Mouse (Mus musculus) intestine, embryonic 14.5 days (tissue): ENCODE data around the gene 4931406C07Rik. TPM values are rescaled to one million over a fixed set of nuclear protein-coding genes. Genes with fewer than 3 reads are reported as not detected.
A peak's percentile ranks its signal among the peaks of the same experiment; 100 is the strongest.
"Not testable (repeated sequence)": the region's sequence is repeated elsewhere in the genome, so short reads cannot be mapped to it uniquely, and the experiment has no call there.

Experiments
- ATAC-seq: fragments of 200-750 bp; cut with Nextera tagmentation; replicated peaks from 2 replicates; pipeline ENCODE4 v1.8.0; 2017; ENCODE audit warnings: low read depth, moderate number of reproducible peaks, moderate TSS enrichment, moderate library complexity; ENCODE audit not compliant: low FRiP score, low TSS enrichment
- DNase-seq: peaks from one replicate; pipeline ENCODE4 v3.0.0-alpha.2; 2018; ENCODE audit warnings: low spot score
- H3K27ac ChIP-seq: fragments of 300-500 bp; sonication (generic); 2 replicates; pipeline ENCODE4 v1.5.1; 2014; ENCODE audit warnings: low read depth, mild to moderate bottlenecking, control low read depth
- H3K27me3 ChIP-seq: fragments of 300-500 bp; sonication (generic); replicated peaks from 2 replicates; pipeline ENCODE4 v1.6.1; 2014; ENCODE audit warnings: low read length, control low read depth; ENCODE audit not compliant: control insufficient read depth, insufficient read depth
- H3K36me3 ChIP-seq: fragments of 300-500 bp; sonication (generic); 2 replicates; pipeline ENCODE4 v1.6.1; 2014; ENCODE audit warnings: low read length, control low read depth; ENCODE audit not compliant: control insufficient read depth, insufficient read depth
- H3K4me1 ChIP-seq: fragments of 300-500 bp; sonication (generic); replicated peaks from 2 replicates; pipeline ENCODE4 v1.6.1; 2014; ENCODE audit warnings: low read length, control low read depth, mixed read lengths; ENCODE audit not compliant: control insufficient read depth, insufficient read depth
- H3K4me2 ChIP-seq: fragments of 300-500 bp; sonication (generic); 2 replicates; pipeline ENCODE4 v1.6.1; 2014; ENCODE audit warnings: low read length
- H3K4me3 ChIP-seq: fragments of 300-500 bp; sonication (generic); 2 replicates; pipeline ENCODE4 v1.5.1; 2014; ENCODE audit warnings: low read depth, low read length, control low read depth, mixed read lengths
- H3K9ac ChIP-seq: fragments of 300-500 bp; sonication (generic); 2 replicates; pipeline ENCODE4 v1.6.1; 2014; ENCODE audit warnings: mild to moderate bottlenecking, low read length
- H3K9me3 ChIP-seq: fragments of 300-500 bp; sonication (generic); 2 replicates; pipeline ENCODE4 v1.6.1; 2016; ENCODE audit warnings: low read length, control low read depth; ENCODE audit not compliant: control insufficient read depth
- WGBS: fragments of 180-500 bp; shearing (Covaris S2); extraction: QIAGEN DNeasy Blood & Tissue Kit; methylation state at CpG from one replicate; pipeline ENCODE4 v1.1.7; 2014; 5-methylcytosine and 5-hydroxymethylcytosine counted together
- polyA plus RNA-seq: library from polyadenylated mRNA; unstranded; fragments of >200 nt; fragmentation: Nextera tagmentation; extraction: Ambion mirVana; gene quantifications from 2 replicates; pipeline ENCODE4 v1.2.1, GENCODE M21; 2014

The 4931406C07Rik gene
- polyA plus RNA-seq, 1 experiment from 2014 or later: 8.3 TPM

GRCm38 (mm10) chr9:15312054-15312735, 5.9 kb upstream of the 4931406C07Rik start:
- Histone ChIP-seq H3K9me3 (no peaks in the 10 kb centered on the region), H3K36me3 (peaks cover 92% of the 10 kb centered on the region), H3K4me2 (no peak overlapping the region), H3K27me3 (no peaks in the 10 kb centered on the region), H3K9ac (no peak overlapping the region), H3K4me3 (no peak overlapping the region), H3K27ac (no peak overlapping the region), H3K4me1 (peaks cover 19% of the 10 kb centered on the region)
- DNase-seq (no peak), ATAC-seq (no peak)
- 89% methylated on average over 2 of the region's 2 CpGs for WGBS

- Histone ChIP-seq H3K9ac (no peak overlapping the region), H3K9me3 (no peaks in the 10 kb centered on the region), H3K4me2 (peak overlapping the region; percentile 87; the same call in 1 of the 2 replicates), H3K4me3 (no peak overlapping the region), H3K27me3 (no peaks in the 10 kb centered on the region), H3K27ac (no peak overlapping the region), H3K4me1 (peaks cover 20% of the 10 kb centered on the region), H3K36me3 (peaks cover 78% of the 10 kb centered on the region)
- ATAC-seq: no peak
- no peak for DNase-seq
- WGBS: 88% methylated on average over 1 of the region's 1 CpGs
Measured at GRCm38 (mm10) chr9:15310179-15310578, 3.9 kb upstream of the 4931406C07Rik start.

DNA sequence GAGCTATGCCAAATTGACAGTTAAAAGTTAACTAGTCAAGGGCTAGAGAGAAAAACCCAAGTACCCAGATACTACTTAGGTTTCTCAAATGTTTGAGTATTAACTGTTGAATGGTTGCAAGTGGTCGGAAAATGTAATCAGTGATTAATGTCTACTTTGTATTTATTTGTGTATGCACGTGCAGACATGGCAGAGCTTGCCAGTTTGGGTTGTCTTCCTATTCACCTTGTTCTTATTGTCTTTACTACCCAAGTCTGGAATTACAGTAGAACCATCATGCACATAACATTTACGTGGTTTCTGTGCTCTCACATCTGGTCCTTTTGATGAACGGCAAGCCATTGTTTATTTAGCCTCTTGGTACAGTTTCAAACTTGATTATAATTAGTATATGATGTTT, 3.2 kb upstream of the 4931406C07Rik start:
- Histone ChIP-seq H3K36me3 (peaks cover 71% of the 10 kb centered on the region), H3K4me2 (peak overlapping the region; percentile 87), H3K4me1 (peaks cover 20% of the 10 kb centered on the region), H3K4me3 (0 out of 2 replicates have a peak overlapping the region, but pooled peaks have one; percentile 1), H3K9ac (no peak overlapping the region), H3K27ac (no peak overlapping the region), H3K9me3 (no peaks in the 10 kb centered on the region), H3K27me3 (no peaks in the 10 kb centered on the region)
- ATAC-seq (no peak), DNase-seq (no peak)
- 55% methylated on average over 4 of the region's 4 CpGs for WGBS

- Histone ChIP-seq H3K4me3 (0 out of 2 replicates have a peak overlapping the region, but pooled peaks have one; percentile 86), H3K9ac (peak overlapping the region; percentile 98; the same call in 1 of the 2 replicates), H3K27me3 (no peaks in the 10 kb centered on the region), H3K27ac (no peak overlapping the region), H3K9me3 (no peaks in the 10 kb centered on the region), H3K4me2 (peak overlapping the region; percentile 87), H3K4me1 (peaks cover 20% of the 10 kb centered on the region), H3K36me3 (peaks cover 59% of the 10 kb centered on the region)
- DNase-seq: no peak
- WGBS: 53% methylated on average over 2 of the region's 2 CpGs
- no peak for ATAC-seq
Measured at GRCm38 (mm10) chr9:15308254-15308653, 2.0 kb upstream of the 4931406C07Rik start.

GRCm38 (mm10) chr9:15307257-15307656, 1.0 kb upstream of the 4931406C07Rik start:
- Histone ChIP-seq H3K4me1 (peaks cover 20% of the 10 kb centered on the region), H3K4me3 (peak overlapping the region; percentile 86), H3K4me2 (peak overlapping the region; percentile 87), H3K9ac (peak overlapping the region; percentile 98), H3K9me3 (no peaks in the 10 kb centered on the region), H3K27ac (no peak overlapping the region; the same call in 1 of the 2 replicates), H3K27me3 (no peaks in the 10 kb centered on the region), H3K36me3 (peaks cover 49% of the 10 kb centered on the region)
- 15% methylated on average over 6 of the region's 6 CpGs for WGBS
- ATAC-seq (no peak), DNase-seq (no peak)

DNA sequence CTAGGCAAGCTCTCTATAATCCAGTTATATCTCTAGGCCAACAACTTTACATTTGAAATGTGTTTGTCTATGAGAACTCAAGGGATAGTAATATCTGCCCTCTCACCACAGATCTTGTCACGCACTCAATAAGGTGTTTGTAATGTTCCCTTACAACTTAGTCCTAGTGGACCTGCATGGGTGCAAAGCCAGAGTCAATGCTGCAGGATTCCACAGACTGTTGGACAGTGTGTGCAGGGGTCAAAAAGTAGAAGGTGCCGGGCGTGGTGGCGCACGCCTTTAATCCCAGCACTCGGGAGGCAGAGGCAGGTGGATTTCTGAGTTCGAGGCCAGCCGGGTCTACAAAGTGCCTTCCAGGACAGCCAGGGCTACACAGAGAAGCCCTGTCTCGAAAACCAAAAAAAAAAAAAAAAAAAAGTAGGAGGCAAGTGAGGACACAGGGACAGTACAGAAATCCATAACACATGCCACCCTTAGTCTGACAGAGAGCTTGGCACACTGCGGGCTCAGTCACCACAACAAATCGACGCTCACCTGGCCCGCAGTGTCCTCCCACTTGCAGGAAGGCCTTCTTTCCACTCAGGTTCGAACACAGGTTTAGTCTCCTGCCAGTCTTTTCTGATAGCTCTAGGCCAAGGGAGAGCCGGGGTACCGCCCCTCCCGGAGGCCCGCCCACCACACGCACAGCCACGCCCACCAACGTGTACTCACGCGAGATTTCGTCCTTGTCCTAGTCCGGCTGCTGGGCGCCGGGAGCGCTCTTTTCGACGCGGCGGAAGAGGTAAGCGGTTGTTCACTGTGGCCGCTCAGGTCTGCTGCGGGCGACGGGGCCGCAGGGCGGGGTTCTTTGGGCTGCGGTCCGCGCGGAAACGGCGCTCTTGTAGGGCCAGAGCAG, 498 bp downstream of the 4931406C07Rik start, which contains the start of gene Taf1d:
Gene Taf1d (plus strand): TSS at position 712 of the 895 bp plus-strand sequence.
- Histone ChIP-seq H3K4me3 (peak within 1 kb of the TSS; percentile 86), H3K9me3 (no peaks in the 10 kb centered on the region), H3K27me3 (no peaks in the 10 kb centered on the region), H3K27ac (peak within 1 kb of the TSS; percentile 92), H3K4me2 (peak within 1 kb of the TSS; percentile 87), H3K9ac (peak within 1 kb of the TSS; percentile 98), H3K4me1 (peaks cover 26% of the 10 kb centered on the region), H3K36me3 (peaks cover 35% of the 10 kb centered on the region)
- ATAC-seq: peak; percentile 97
- peak; percentile 100 for DNase-seq
- 13% methylated on average over 45 of the region's 45 CpGs for WGBS

GRCm38 (mm10) chr9:15302881-15303280, 3.4 kb downstream of the 4931406C07Rik start:
- DNase-seq (no peak), ATAC-seq (no peak)
- H3K4me1 ChIP-seq: peaks cover 13% of the 10 kb centered on the region
- no peaks in the 10 kb centered on the region for H3K27me3 ChIP-seq
- no peaks in the 10 kb centered on the region for H3K9me3 ChIP-seq
- H3K4me3 ChIP-seq: no peak overlapping the region
- no peak overlapping the region for H3K9ac ChIP-seq
- H3K4me2 ChIP-seq: no peak overlapping the region
- peaks cover 6% of the 10 kb centered on the region for H3K36me3 ChIP-seq
- 70% methylated on average over 2 of the region's 2 CpGs for WGBS
- no peak overlapping the region for H3K27ac ChIP-seq

DNA sequence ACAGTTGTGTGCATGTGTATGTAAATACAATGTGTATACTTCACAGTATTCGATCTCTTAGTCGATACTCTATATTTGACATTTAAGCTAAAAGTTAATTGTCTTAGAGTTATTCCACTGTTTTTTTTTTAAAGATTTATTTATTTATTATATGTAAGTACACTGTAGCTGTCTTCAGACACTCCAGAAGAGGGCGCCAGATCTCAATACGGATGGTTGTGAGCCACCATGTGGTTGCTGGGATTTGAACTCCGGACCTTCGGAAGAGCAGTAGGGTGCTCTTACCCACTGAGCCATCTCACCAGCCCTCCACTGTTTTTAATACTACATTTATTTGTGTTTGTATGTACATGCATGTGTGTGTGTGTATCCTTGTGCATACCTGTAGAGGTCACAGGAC, 4.2 kb downstream of the 4931406C07Rik start:
- H3K9me3 ChIP-seq, H3K9ac ChIP-seq, H3K27me3 ChIP-seq, H3K36me3 ChIP-seq, H3K27ac ChIP-seq, H3K4me3 ChIP-seq, DNase-seq, H3K4me2 ChIP-seq, H3K4me1 ChIP-seq, ATAC-seq: not testable (repeated sequence)
- 69% methylated on average over 6 of the region's 6 CpGs for WGBS
